Mouse (Mus musculus): ENCODE results near the gene Egfl7. TPM values are rescaled to one million over a fixed set of nuclear protein-coding genes. Genes with fewer than 3 reads are reported as not detected.

The Egfl7 gene
- polyA plus RNA-seq, 1 experiment from 2014 or later: 371 TPM

DNA sequence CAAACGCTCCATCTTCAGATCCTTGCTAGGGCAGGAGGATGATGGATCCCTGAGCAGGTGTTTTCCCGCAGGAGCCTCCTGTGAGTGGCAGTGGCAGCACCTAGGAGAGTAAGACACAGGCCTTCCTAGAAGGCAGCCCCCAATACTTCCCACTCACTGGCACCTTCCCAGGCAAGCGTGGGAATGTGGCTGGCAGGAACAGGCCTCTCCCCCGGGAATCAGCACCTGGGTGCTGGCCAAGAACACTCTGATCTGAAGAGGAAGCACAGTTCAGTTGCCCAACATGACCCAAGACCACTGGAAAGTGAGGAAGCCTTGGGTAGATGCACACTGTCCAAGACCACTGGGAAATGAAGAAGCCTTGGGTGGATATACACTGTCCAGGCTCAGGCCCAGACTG is 24.7 kb upstream of the Egfl7 start:
- WGBS: 56% methylated on average over 4 of the region's 4 CpGs
- Histone ChIP-seq H3K9me3 (ENCODE audit: control insufficient read depth, low read length) (no peaks in the 10 kb centered on the region), H3K9ac (ENCODE audit: low read length) (no peak overlapping the region), H3K36me3 (ENCODE audit: control insufficient read depth, insufficient read depth, low read length) (no peaks in the 10 kb centered on the region), H3K27ac (ENCODE audit: low read length) (no peak overlapping the region), H3K4me1 (replicated peaks; ENCODE audit: control insufficient read depth, insufficient read depth, low read length) (peaks cover 28% of the 10 kb centered on the region), H3K4me3 (ENCODE audit: low read length) (no peak overlapping the region), H3K27me3 (ENCODE audit: control insufficient read depth, insufficient read depth, low read depth, low read length) (no peaks in the 10 kb centered on the region), H3K4me2 (ENCODE audit: low read depth, low read length) (no peak overlapping the region)
- peak; percentile 6; the same call in 1 of the 2 replicates for ATAC-seq (ENCODE audit: low read depth)

DNA sequence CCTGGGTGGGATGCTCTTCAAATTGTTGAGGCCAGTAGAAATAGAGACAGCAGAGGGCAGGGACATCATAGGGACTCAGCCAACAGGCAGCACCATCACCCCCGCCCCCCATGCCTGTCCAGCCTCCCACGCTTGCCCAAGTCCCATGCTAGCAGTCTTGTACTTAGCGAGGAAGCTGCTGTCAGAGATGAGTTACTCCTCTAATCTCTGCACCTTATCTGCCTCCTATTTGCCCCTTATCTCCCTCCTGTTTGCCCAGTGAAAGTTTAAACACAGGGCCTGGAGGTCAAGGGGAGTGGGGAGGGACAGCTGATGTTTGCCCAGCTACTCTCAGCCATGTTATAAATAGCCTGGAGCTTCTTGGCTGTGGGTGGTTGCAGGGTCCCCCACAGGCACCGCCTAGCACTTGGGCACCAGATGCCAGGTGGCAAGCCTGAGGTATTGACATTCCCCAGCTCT is 23.2 kb upstream of the Egfl7 start:
- Histone ChIP-seq H3K27me3 (ENCODE audit: control insufficient read depth, insufficient read depth, low read depth, low read length) (no peaks in the 10 kb centered on the region), H3K4me1 (replicated peaks; ENCODE audit: control insufficient read depth, insufficient read depth, low read length) (peaks cover 25% of the 10 kb centered on the region), H3K4me2 (ENCODE audit: low read depth, low read length) (no peak overlapping the region), H3K4me3 (ENCODE audit: low read length) (no peak overlapping the region), H3K27ac (ENCODE audit: low read length) (peak overlapping the region; percentile 81), H3K36me3 (ENCODE audit: control insufficient read depth, insufficient read depth, low read length) (no peaks in the 10 kb centered on the region), H3K9ac (ENCODE audit: low read length) (no peak overlapping the region), H3K9me3 (ENCODE audit: control insufficient read depth, low read length) (no peaks in the 10 kb centered on the region)
- WGBS: 13% methylated on average over 4 of the region's 4 CpGs
- peak; percentile 73 for ATAC-seq (ENCODE audit: low read depth)

DNA sequence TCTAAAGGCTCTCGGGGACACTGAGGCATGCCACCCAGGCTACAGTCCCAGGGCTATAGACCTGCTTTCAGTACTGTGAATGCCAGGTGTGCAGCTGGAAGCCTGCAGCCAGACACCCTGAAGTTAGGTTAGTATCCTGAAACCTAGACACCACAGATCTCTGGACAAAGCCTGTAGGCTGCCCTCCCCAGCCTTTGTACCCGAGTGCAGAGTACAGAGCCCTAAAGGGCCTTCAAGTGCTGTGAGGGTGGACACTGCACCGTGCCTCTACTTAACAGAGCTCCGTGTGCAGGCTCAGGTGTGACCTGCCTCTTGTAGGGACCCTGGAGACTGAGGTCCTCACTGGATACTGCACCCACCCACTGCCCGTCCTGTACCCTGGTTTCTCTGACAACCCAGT is 19.3 kb upstream of the Egfl7 start:
- Histone ChIP-seq H3K36me3 (ENCODE audit: control insufficient read depth, insufficient read depth, low read length) (no peaks in the 10 kb centered on the region), H3K4me1 (replicated peaks; ENCODE audit: control insufficient read depth, insufficient read depth, low read length) (peaks cover 25% of the 10 kb centered on the region), H3K4me2 (ENCODE audit: low read depth, low read length) (no peak overlapping the region), H3K9me3 (ENCODE audit: control insufficient read depth, low read length) (no peaks in the 10 kb centered on the region), H3K27ac (ENCODE audit: low read length) (no peak overlapping the region), H3K9ac (ENCODE audit: low read length) (no peak overlapping the region; the same call in 1 of the 2 replicates), H3K4me3 (ENCODE audit: low read length) (no peak overlapping the region), H3K27me3 (ENCODE audit: control insufficient read depth, insufficient read depth, low read depth, low read length) (no peaks in the 10 kb centered on the region)
- ATAC-seq (ENCODE audit: low read depth): no peak
- WGBS: 61% methylated on average over 5 of the region's 5 CpGs

DNA sequence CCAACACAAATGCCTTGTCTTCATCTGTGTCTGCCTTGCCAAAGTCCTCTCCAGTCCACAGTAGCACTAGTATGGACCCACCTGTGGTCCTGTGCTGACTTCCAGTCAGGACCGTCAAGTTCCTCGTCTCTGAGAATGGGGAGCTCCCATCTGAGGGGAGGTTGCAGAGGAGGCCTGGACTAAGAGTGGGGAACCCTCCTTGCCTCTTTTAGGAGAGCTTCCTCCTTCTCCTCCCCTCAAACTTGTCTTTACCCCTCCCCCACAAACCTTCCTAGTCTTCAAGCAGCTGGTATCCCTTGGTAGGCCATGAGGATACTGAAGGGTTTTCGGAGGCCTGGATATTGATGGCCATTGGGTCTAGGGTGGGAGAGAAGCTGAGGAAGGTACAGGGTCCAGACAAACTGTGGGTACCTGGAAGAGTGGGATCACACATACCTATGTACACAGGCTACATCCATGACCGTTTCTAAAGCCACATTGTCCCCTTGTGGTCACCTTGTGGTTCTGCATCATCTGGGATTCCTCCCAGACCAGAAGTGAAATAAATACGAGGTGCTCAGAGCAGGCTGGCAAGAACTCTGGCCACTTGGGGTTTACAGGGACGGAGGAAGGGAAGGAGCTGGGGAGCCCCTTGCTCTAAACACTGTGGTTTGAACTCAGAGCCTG is 18.3 kb upstream of the Egfl7 start:
- no peaks in the 10 kb centered on the region for H3K36me3 ChIP-seq (ENCODE audit: control insufficient read depth, insufficient read depth, low read length)
- no peaks in the 10 kb centered on the region for H3K9me3 ChIP-seq (ENCODE audit: control insufficient read depth, low read length)
- H3K27me3 ChIP-seq (ENCODE audit: control insufficient read depth, insufficient read depth, low read depth, low read length): no peaks in the 10 kb centered on the region
- peak; percentile 71 for ATAC-seq (ENCODE audit: low read depth)
- no peak overlapping the region for H3K4me2 ChIP-seq (ENCODE audit: low read depth, low read length)
- H3K9ac ChIP-seq (ENCODE audit: low read length): no peak overlapping the region
- H3K4me1 ChIP-seq (replicated peaks; ENCODE audit: control insufficient read depth, insufficient read depth, low read length): peaks cover 22% of the 10 kb centered on the region
- WGBS: 34% methylated on average over 6 of the region's 6 CpGs
- H3K4me3 ChIP-seq (ENCODE audit: low read length): no peak overlapping the region
- H3K27ac ChIP-seq (ENCODE audit: low read length): no peak overlapping the region

DNA sequence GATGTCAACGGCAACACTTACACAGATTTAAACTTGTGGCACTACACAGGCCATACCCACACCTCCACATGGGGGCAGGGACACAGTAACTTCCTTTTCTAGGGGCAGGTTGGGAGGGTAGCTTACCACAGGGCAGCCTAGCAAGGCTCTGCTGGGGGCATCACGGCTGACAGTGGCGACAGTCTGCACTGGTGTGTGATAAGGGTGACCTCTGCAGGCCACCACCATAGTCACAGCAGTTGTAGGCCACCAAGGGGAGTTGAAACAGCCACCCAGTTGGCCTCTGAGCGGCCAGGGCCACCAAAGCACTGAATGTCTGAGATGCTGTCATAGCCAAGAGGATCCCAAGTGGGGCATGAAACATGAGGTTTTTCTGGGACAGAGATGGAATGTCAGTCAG is 13.6 kb upstream of the Egfl7 start:
- peak; percentile 62 for ATAC-seq (ENCODE audit: low read depth)
- H3K4me2 ChIP-seq (ENCODE audit: low read depth, low read length): no peak overlapping the region
- H3K9me3 ChIP-seq (ENCODE audit: control insufficient read depth, low read length): no peaks in the 10 kb centered on the region
- no peaks in the 10 kb centered on the region for H3K36me3 ChIP-seq (ENCODE audit: control insufficient read depth, insufficient read depth, low read length)
- no peak overlapping the region for H3K27ac ChIP-seq (ENCODE audit: low read length)
- no peaks in the 10 kb centered on the region for H3K27me3 ChIP-seq (ENCODE audit: control insufficient read depth, insufficient read depth, low read depth, low read length)
- H3K4me1 ChIP-seq (replicated peaks; ENCODE audit: control insufficient read depth, insufficient read depth, low read length): peaks cover 11% of the 10 kb centered on the region
- H3K4me3 ChIP-seq (ENCODE audit: low read length): no peak overlapping the region
- no peak overlapping the region for H3K9ac ChIP-seq (ENCODE audit: low read length)
- WGBS: 19% methylated on average over 4 of the region's 4 CpGs

DNA sequence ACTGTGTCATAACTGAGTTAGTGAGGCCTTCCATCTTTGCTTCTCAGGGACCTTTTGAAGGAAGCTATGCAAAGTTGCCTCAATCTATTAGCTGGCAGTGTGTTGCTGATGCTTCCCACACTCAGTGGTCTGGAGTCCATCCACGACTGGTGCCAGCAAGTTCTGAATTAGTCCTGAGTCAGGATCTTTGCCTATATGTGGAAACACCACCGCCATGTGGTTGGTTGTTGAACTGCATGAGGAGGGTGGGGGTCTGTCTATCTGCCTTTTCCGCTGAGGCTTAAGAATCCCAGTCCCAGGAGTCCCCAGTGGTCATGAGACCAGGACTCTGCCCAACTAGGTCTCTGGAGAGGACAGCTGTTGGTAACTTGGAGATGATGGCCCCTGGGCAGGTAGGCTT is 9.8 kb upstream of the Egfl7 start:
- Histone ChIP-seq H3K9ac (ENCODE audit: low read length) (peak overlapping the region; percentile 34; the same call in 1 of the 2 replicates), H3K27ac (ENCODE audit: low read length) (peak overlapping the region; percentile 71), H3K4me2 (ENCODE audit: low read depth, low read length) (peak overlapping the region; percentile 32), H3K4me3 (ENCODE audit: low read length) (no peak overlapping the region; the same call in 1 of the 2 replicates), H3K9me3 (ENCODE audit: control insufficient read depth, low read length) (no peaks in the 10 kb centered on the region), H3K36me3 (ENCODE audit: control insufficient read depth, insufficient read depth, low read length) (no peaks in the 10 kb centered on the region), H3K27me3 (ENCODE audit: control insufficient read depth, insufficient read depth, low read depth, low read length) (no peaks in the 10 kb centered on the region), H3K4me1 (replicated peaks; ENCODE audit: control insufficient read depth, insufficient read depth, low read length) (peaks cover 28% of the 10 kb centered on the region)
- ATAC-seq (ENCODE audit: low read depth): no peak
- 11% methylated on average over 3 of the region's 3 CpGs for WGBS

DNA sequence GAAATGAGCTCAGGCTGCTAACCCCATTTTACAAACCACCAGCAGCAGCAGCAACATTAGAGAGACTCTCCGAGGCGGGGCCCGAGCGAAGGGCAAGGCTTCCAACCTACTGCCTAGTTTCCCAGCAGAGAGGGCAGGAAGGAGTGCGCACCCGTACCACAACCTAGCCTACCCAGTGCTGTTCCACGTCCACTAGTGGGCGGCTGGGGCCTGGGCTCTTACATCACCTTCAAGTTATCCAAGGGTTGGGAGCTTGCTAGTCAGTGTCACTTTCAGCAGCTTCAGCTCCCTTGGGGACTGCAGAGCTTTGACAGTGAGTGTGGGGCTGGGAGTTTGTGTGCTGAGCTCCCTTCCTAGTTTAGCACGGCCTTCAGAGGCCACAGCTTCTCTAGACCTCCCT is 8.4 kb upstream of the Egfl7 start:
- 54% methylated on average over 9 of the region's 9 CpGs for WGBS
- Histone ChIP-seq H3K27ac (ENCODE audit: low read length) (peak overlapping the region; percentile 87), H3K4me3 (ENCODE audit: low read length) (peak overlapping the region; percentile 17), H3K4me1 (replicated peaks; ENCODE audit: control insufficient read depth, insufficient read depth, low read length) (peaks cover 30% of the 10 kb centered on the region), H3K9ac (ENCODE audit: low read length) (peak overlapping the region; percentile 42), H3K27me3 (ENCODE audit: control insufficient read depth, insufficient read depth, low read depth, low read length) (no peaks in the 10 kb centered on the region), H3K9me3 (ENCODE audit: control insufficient read depth, low read length) (no peaks in the 10 kb centered on the region), H3K36me3 (ENCODE audit: control insufficient read depth, insufficient read depth, low read length) (no peaks in the 10 kb centered on the region), H3K4me2 (ENCODE audit: low read depth, low read length) (peak overlapping the region; percentile 23; the same call in 1 of the 2 replicates)
- no peak; the same call in 1 of the 2 replicates for ATAC-seq (ENCODE audit: low read depth)

DNA sequence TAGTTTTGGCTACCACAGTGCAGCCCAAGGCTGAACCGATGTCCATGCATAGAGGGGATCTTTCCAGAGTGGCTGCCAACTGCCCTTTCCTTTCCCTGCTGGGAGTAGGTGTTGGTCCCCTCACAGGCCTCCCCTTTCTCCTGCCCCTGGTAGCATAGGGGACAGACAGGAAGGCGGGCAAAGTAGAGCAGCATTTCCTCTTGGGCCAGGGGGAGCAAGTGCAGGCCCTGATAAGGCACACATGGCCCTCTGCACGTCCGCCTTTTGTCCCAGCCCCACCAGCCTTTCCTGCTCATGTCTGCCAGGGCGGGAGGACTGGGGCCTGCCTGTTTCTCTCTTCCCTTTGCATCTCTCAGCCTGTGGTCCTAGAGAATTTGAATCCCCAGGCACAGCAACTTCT is 8.0 kb upstream of the Egfl7 start:
- peak overlapping the region; percentile 17 for H3K4me3 ChIP-seq (ENCODE audit: low read length)
- H3K27ac ChIP-seq (ENCODE audit: low read length): peak overlapping the region; percentile 87
- H3K4me1 ChIP-seq (replicated peaks; ENCODE audit: control insufficient read depth, insufficient read depth, low read length): peaks cover 34% of the 10 kb centered on the region
- no peaks in the 10 kb centered on the region for H3K36me3 ChIP-seq (ENCODE audit: control insufficient read depth, insufficient read depth, low read length)
- peak; percentile 60 for ATAC-seq (ENCODE audit: low read depth)
- H3K4me2 ChIP-seq (ENCODE audit: low read depth, low read length): peak overlapping the region; percentile 23; the same call in 1 of the 2 replicates
- no peaks in the 10 kb centered on the region for H3K27me3 ChIP-seq (ENCODE audit: control insufficient read depth, insufficient read depth, low read depth, low read length)
- peak overlapping the region; percentile 42 for H3K9ac ChIP-seq (ENCODE audit: low read length)
- no peaks in the 10 kb centered on the region for H3K9me3 ChIP-seq (ENCODE audit: control insufficient read depth, low read length)
- 61% methylated on average over 5 of the region's 5 CpGs for WGBS

DNA sequence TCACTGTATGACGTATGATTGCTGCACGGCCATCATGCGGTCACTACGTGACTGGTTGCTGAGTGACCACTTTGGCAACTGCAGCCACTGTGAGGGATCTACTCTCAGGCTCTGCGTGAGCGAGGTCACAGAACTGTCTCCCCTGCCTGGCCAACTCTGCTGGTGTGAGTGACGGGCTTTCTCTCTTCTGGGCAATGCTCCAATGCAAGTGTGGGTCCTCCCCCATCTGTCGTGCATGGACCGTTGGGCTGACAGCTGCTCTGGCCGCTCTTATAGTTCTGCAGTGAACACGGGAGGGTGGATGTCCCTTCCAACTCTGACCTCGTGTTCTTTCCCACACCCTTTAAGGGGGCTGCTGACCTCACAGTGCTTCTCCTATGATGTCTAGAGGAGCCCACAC is 6.4 kb upstream of the Egfl7 start:
- H3K27ac ChIP-seq (ENCODE audit: low read length): peak overlapping the region; percentile 78
- H3K36me3 ChIP-seq (ENCODE audit: control insufficient read depth, insufficient read depth, low read length): no peaks in the 10 kb centered on the region
- H3K9me3 ChIP-seq (ENCODE audit: control insufficient read depth, low read length): no peaks in the 10 kb centered on the region
- no peak overlapping the region for H3K4me3 ChIP-seq (ENCODE audit: low read length)
- 29% methylated on average over 12 of the region's 12 CpGs for WGBS
- H3K4me2 ChIP-seq (ENCODE audit: low read depth, low read length): peak overlapping the region; percentile 21
- peak; percentile 80 for ATAC-seq (ENCODE audit: low read depth)
- no peaks in the 10 kb centered on the region for H3K27me3 ChIP-seq (ENCODE audit: control insufficient read depth, insufficient read depth, low read depth, low read length)
- H3K4me1 ChIP-seq (replicated peaks; ENCODE audit: control insufficient read depth, insufficient read depth, low read length): peaks cover 35% of the 10 kb centered on the region
- H3K9ac ChIP-seq (ENCODE audit: low read length): no peak overlapping the region
